Mouse (Mus musculus) embryonic fibroblast, embryonic 13.5 days (primary cell): ENCODE data around the gene Gipc1.

Experiments
- CTCF ChIP-seq: IDR thresholded peaks from 2 replicates; pipeline ENCODE4 v1.5.1; 2011; ENCODE audit warnings: mild to moderate bottlenecking, control low read depth, low read length, moderate library complexity, borderline replicate concordance; ENCODE audit not compliant: insufficient read depth
- POLR2A ChIP-seq: IDR thresholded peaks from 2 replicates; pipeline ENCODE4 v1.6.1; 2011; ENCODE audit warnings: low read depth, mild to moderate bottlenecking, control low read depth, low read length, moderate library complexity

- TF ChIP-seq CTCF = no peak
- TF ChIP-seq POLR2A = no peak
These were observed 20.3 kb upstream of the Gipc1 start for GRCm38 (mm10) chr8:83632083-83632707.
